In genomic region chr17:28831065-28831464, GRCm38 (mm10) we compare ENCODE assay signal across 28 mouse cellular contexts. TPM values are rescaled to one million over a fixed set of nuclear protein-coding genes. Genes with fewer than 3 reads are reported as not detected.
A peak's percentile ranks its signal among the peaks of the same experiment; 100 is the strongest.
DNase-seq lines count a peak whose midpoint lies in the region; ATAC-seq and TF ChIP-seq lines count a peak whose summit lies in the region.
"Had no signal": no experiment of that assay in that cellular context is flagged by ENCODE, and none has a peak within 500 bp of the region (broad histone marks: within the 10 kb centered on the region; RNA-seq: fewer than 3 reads in every experiment).

No protein-coding gene starts in this region.

- H3K4me2 ChIP-seq in forebrain, embryonic 11.5 days (ENCODE audit: low read depth, low read length, severe bottlenecking), result no peak overlapping the region
- no peak overlapping the region for H3K4me2 ChIP-seq in midbrain, postnatal 0 days (ENCODE audit: low read depth, low read length, poor library complexity, severe bottlenecking)
- H3K4me2 ChIP-seq: embryonic facial prominence, embryonic 15.5 days; forebrain, embryonic 13.5 days; heart, embryonic 12.5 days; hindbrain, embryonic 15.5 days; intestine, embryonic 15.5 days; limb, embryonic 13.5 days; midbrain, embryonic 11.5 days; neural tube, embryonic 12.5 days had no signal

- no peaks in the 10 kb centered on the region for H3K27me3 ChIP-seq in forebrain, embryonic 10.5 days (ENCODE audit: poor library complexity, severe bottlenecking)
- H3K27me3 ChIP-seq in forebrain, embryonic 11.5 days (ENCODE audit: control insufficient read depth, insufficient read depth, low read length), result no peaks in the 10 kb centered on the region
- no peaks in the 10 kb centered on the region for H3K27me3 ChIP-seq in midbrain, embryonic 10.5 days (ENCODE audit: low read depth, poor library complexity, severe bottlenecking)
- H3K27me3 ChIP-seq in midbrain, postnatal 0 days (ENCODE audit: insufficient read depth, low read length), result no peaks in the 10 kb centered on the region
- H3K27me3 ChIP-seq in limb, embryonic 10.5 days (ENCODE audit: low read depth, poor library complexity, severe bottlenecking), result no peaks in the 10 kb centered on the region
- H3K27me3 ChIP-seq: embryonic facial prominence, embryonic 15.5 days; forebrain, embryonic 13.5 days; heart, embryonic 12.5 days; hindbrain, embryonic 15.5 days; intestine, embryonic 15.5 days; limb, embryonic 13.5 days; neural tube, embryonic 12.5 days had no signal

- no peaks in the 10 kb centered on the region for H3K9me3 ChIP-seq in forebrain, embryonic 10.5 days
- H3K9me3 ChIP-seq in forebrain, embryonic 11.5 days (ENCODE audit: control insufficient read depth, low read length), result no peaks in the 10 kb centered on the region
- no peaks in the 10 kb centered on the region for H3K9me3 ChIP-seq in midbrain, embryonic 10.5 days (replicated peaks)
- H3K9me3 ChIP-seq in midbrain, postnatal 0 days (ENCODE audit: low read length), result no peaks in the 10 kb centered on the region
- H3K9me3 ChIP-seq in limb, embryonic 10.5 days (replicated peaks), result no peaks in the 10 kb centered on the region
- H3K9me3 ChIP-seq: embryonic facial prominence, embryonic 15.5 days; forebrain, embryonic 13.5 days; heart, embryonic 12.5 days; hindbrain, embryonic 15.5 days; intestine, embryonic 15.5 days; limb, embryonic 13.5 days; neural tube, embryonic 12.5 days had no signal

- DNase-seq in forebrain, embryonic 10.5 days (ENCODE audit: extremely low spot score, low spot score), result no peak
- DNase-seq in forebrain, embryonic 11.5 days (ENCODE audit: low spot score), result no peak
- DNase-seq in midbrain, embryonic 10.5 days (ENCODE audit: low spot score), result no peak
- DNase-seq in midbrain, postnatal 0 days (ENCODE audit: low spot score), result no peak
- no peak for DNase-seq in limb, embryonic 10.5 days (ENCODE audit: low spot score)
- peak; percentile 30 for DNase-seq in skeletal muscle tissue, adult 2 months (ENCODE audit: low read depth, low spot score)
- DNase-seq in layer of hippocampus, postnatal 10 days (ENCODE audit: low spot score in 2 of 2), result no peak
- DNase-seq in ovary, postnatal 36 days (ENCODE audit: low spot score), result no peak
- DNase-seq: cerebellum, adult 8-10 months; gastrocnemius, postnatal 36 days; kidney, postnatal 4 days; right cerebral cortex, adult 18-20 months; spleen, adult 18-20 months; thymus, adult 18-20 months had no signal

- H3K9ac ChIP-seq in forebrain, embryonic 11.5 days (ENCODE audit: low read length), result no peak overlapping the region
- H3K9ac ChIP-seq in midbrain, postnatal 0 days (replicated peaks; ENCODE audit: low read length, poor library complexity, severe bottlenecking), result no peak overlapping the region
- H3K9ac ChIP-seq: embryonic facial prominence, embryonic 15.5 days; forebrain, embryonic 13.5 days; heart, embryonic 12.5 days; hindbrain, embryonic 15.5 days; intestine, embryonic 15.5 days; limb, embryonic 13.5 days; neural tube, embryonic 12.5 days had no signal

- no peak overlapping the region for H3K4me3 ChIP-seq in forebrain, embryonic 10.5 days
- no peak overlapping the region for H3K4me3 ChIP-seq in forebrain, embryonic 11.5 days (ENCODE audit: low read depth, low read length)
- H3K4me3 ChIP-seq in midbrain, embryonic 10.5 days, result no peak overlapping the region
- H3K4me3 ChIP-seq in midbrain, postnatal 0 days (ENCODE audit: low read depth, low read length), result no peak overlapping the region
- H3K4me3 ChIP-seq in limb, embryonic 10.5 days, result no peak overlapping the region
- H3K4me3 ChIP-seq: embryonic facial prominence, embryonic 15.5 days; forebrain, embryonic 13.5 days; heart, embryonic 12.5 days; hindbrain, embryonic 15.5 days; intestine, embryonic 15.5 days; limb, embryonic 13.5 days; neural tube, embryonic 12.5 days had no signal

- peaks cover 98% of the 10 kb centered on the region for H3K36me3 ChIP-seq in forebrain, embryonic 10.5 days (replicated peaks)
- peaks cover 7% of the 10 kb centered on the region for H3K36me3 ChIP-seq in forebrain, embryonic 11.5 days (ENCODE audit: control insufficient read depth, insufficient read depth, low read length)
- H3K36me3 ChIP-seq in midbrain, embryonic 10.5 days, result peaks cover 100% of the 10 kb centered on the region
- H3K36me3 ChIP-seq in midbrain, postnatal 0 days (ENCODE audit: insufficient read depth, low read length), result peaks cover 37% of the 10 kb centered on the region
- peaks cover 99% of the 10 kb centered on the region for H3K36me3 ChIP-seq in limb, embryonic 10.5 days

- H3K27ac ChIP-seq in forebrain, embryonic 10.5 days, result peak overlapping the region; percentile 35; the same call in 1 of the 2 replicates
- H3K27ac ChIP-seq in forebrain, embryonic 11.5 days (ENCODE audit: low read depth, low read length), result no peak overlapping the region
- peak overlapping the region; percentile 49; the same call in 1 of the 2 replicates for H3K27ac ChIP-seq in midbrain, embryonic 10.5 days (replicated peaks)
- H3K27ac ChIP-seq in midbrain, postnatal 0 days (ENCODE audit: low read depth, low read length), result no peak overlapping the region
- H3K27ac ChIP-seq in limb, embryonic 10.5 days, result peak overlapping the region; percentile 58; the same call in 1 of the 2 replicates
- H3K27ac ChIP-seq: embryonic facial prominence, embryonic 15.5 days; forebrain, embryonic 13.5 days; hindbrain, embryonic 15.5 days; intestine, embryonic 15.5 days; limb, embryonic 13.5 days; macrophage; neural tube, embryonic 12.5 days had no signal

- no peaks in the 10 kb centered on the region for H3K4me1 ChIP-seq in forebrain, embryonic 10.5 days
- H3K4me1 ChIP-seq in forebrain, embryonic 11.5 days (replicated peaks; ENCODE audit: control insufficient read depth, insufficient read depth, low read length), result no peaks in the 10 kb centered on the region
- no peaks in the 10 kb centered on the region for H3K4me1 ChIP-seq in midbrain, embryonic 10.5 days
- H3K4me1 ChIP-seq in midbrain, postnatal 0 days (ENCODE audit: insufficient read depth, low read length), result no peaks in the 10 kb centered on the region
- H3K4me1 ChIP-seq in limb, embryonic 10.5 days, result peaks cover 12% of the 10 kb centered on the region; the same call in 1 of the 2 replicates
- H3K4me1 ChIP-seq: embryonic facial prominence, embryonic 15.5 days; forebrain, embryonic 13.5 days; hindbrain, embryonic 15.5 days; limb, embryonic 13.5 days; neural tube, embryonic 12.5 days had no signal

- ATAC-seq in forebrain, embryonic 11.5 days (replicated peaks; ENCODE audit: low FRiP score), result no peak
- ATAC-seq in midbrain, postnatal 0 days (ENCODE audit: low FRiP score), result no peak
- ATAC-seq: forebrain, embryonic 13.5 days; intestine, embryonic 15.5 days had no signal

- 85% methylated on average over 8 of the region's 8 CpGs for WGBS in forebrain, embryonic 10.5 days
- 83% methylated on average over 8 of the region's 8 CpGs for WGBS in forebrain, embryonic 11.5 days
- WGBS in midbrain, embryonic 10.5 days, result 86% methylated on average over 8 of the region's 8 CpGs
- 72% methylated on average over 8 of the region's 8 CpGs for WGBS in midbrain, postnatal 0 days
- 61% methylated on average over 8 of the region's 8 CpGs for WGBS in limb, embryonic 10.5 days

- TF ChIP-seq CTCF in midbrain, postnatal 0 days (IDR thresholded peaks at IDR 0.05), result no peak

RNA-seq across cellular contexts. Expression of gene Pnpla1, which starts 27.1 kb away (rescaled TPM):
- polyA plus RNA-seq in forebrain, embryonic 10.5 days (2016; fragmentation: Nextera tagmentation; extraction: Ambion mirVana), result not detected in 2 replicates
- not detected in 2 replicates for polyA plus RNA-seq in forebrain, embryonic 11.5 days (2014; fragmentation: Nextera tagmentation; extraction: Ambion mirVana)
- polyA plus RNA-seq in midbrain, embryonic 10.5 days (2016; fragmentation: Nextera tagmentation; extraction: Ambion mirVana), result not detected in 2 replicates
- total RNA-seq in midbrain, postnatal 0 days (2014; rRNA removed), result 0.05 and 0.14 TPM in 2 replicates
- 0.07 TPM in 1 of 2 replicates, not detected in the other for polyA plus RNA-seq in midbrain, postnatal 0 days (2015; fragmentation: Nextera tagmentation; extraction: Ambion mirVana)
- polyA plus RNA-seq in limb, embryonic 10.5 days (2016; fragmentation: Nextera tagmentation; extraction: Ambion mirVana), result 0.03 and 0.04 TPM in 2 replicates
- total RNA-seq in layer of hippocampus, postnatal 10 days (2021), result under 1 TPM; 0.27 to 0.46 TPM
- total RNA-seq: common myeloid progenitor, adult 5-6 weeks; gastrocnemius, postnatal 36 days; heart, postnatal 25 days had no signal
- polyA plus RNA-seq: C2C12; forebrain, embryonic 13.5 days; kidney, embryonic 14.5 days; lung, embryonic 16.5 days; macrophage; midbrain, embryonic 11.5 days; neural tube, embryonic 12.5 days had no signal

RNA-seq across cellular contexts. Expression of gene Brpf3, which starts 30.2 kb away (rescaled TPM):
- polyA plus RNA-seq in forebrain, embryonic 10.5 days (2016; fragmentation: Nextera tagmentation; extraction: Ambion mirVana), result 8.9 and 12.0 TPM in 2 replicates
- polyA plus RNA-seq in forebrain, embryonic 11.5 days (2014; fragmentation: Nextera tagmentation; extraction: Ambion mirVana), result 13.1 and 17.3 TPM in 2 replicates
- polyA plus RNA-seq in midbrain, embryonic 10.5 days (2016; fragmentation: Nextera tagmentation; extraction: Ambion mirVana), result 8.3 and 9.1 TPM in 2 replicates
- total RNA-seq in midbrain, postnatal 0 days (2014; rRNA removed), result 14.9 and 21.5 TPM in 2 replicates
- polyA plus RNA-seq in midbrain, postnatal 0 days (2015; fragmentation: Nextera tagmentation; extraction: Ambion mirVana), result 3.5 and 4.9 TPM in 2 replicates
- 11.6 and 14.0 TPM in 2 replicates for polyA plus RNA-seq in limb, embryonic 10.5 days (2016; fragmentation: Nextera tagmentation; extraction: Ambion mirVana)
- 10 to 100 TPM; 37.2 to 37.7 TPM for total RNA-seq in layer of hippocampus, postnatal 10 days (2021)

Comparison
In these comparisons a context has a peak if more than half of its experiments do, and no peak if none do; other contexts are left out.
1. H3K27ac ChIP-seq: peak in forebrain, embryonic 10.5 days (single experiment), midbrain, embryonic 10.5 days (single experiment) and limb, embryonic 10.5 days (single experiment); none in forebrain, embryonic 11.5 days (single experiment) and midbrain, postnatal 0 days (single experiment).